Mouse (Mus musculus): ENCODE measurements around the gene Dab2ip. TPM values are rescaled to one million over a fixed set of nuclear protein-coding genes. Genes with fewer than 3 reads are reported as not detected.
A peak's percentile ranks its signal among the peaks of the same experiment; 100 is the strongest.

Dab2ip gene
- polyA plus RNA-seq, 1 experiment from 2014 or later = 61.2 TPM

DNA sequence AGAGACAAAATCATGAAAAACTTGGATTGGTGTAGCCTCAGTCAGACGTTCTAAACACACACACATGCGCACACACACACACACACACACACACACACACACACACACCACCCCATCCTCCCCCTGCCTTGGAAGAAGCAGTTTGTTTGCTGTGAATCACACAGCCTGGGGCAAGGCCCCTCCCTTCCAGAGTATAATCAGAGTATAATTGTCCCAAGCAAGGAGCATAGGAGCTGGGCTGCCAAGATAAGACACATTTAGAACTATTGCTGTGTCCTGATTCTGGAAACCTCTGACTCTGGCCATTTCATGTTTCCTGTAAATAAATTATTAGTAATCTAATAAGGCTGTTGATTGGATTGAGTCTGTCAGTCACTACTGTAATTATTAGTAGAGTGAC lies 29.0 kb upstream of the Dab2ip start:
- no peak for ATAC-seq (ENCODE audit: insufficient read depth, low FRiP score, low TSS enrichment)
- Histone ChIP-seq H3K9me3 (ENCODE audit: control insufficient read depth, low read length) (no peaks in the 10 kb centered on the region), H3K27ac (ENCODE audit: low read depth, low read length) (no peak overlapping the region), H3K4me1 (ENCODE audit: control insufficient read depth, insufficient read depth, low read length) (no peaks in the 10 kb centered on the region), H3K4me2 (ENCODE audit: low read depth) (no peak overlapping the region), H3K9ac (ENCODE audit: low read length) (no peak overlapping the region), H3K4me3 (ENCODE audit: low read depth, low read length) (no peak overlapping the region), H3K27me3 (ENCODE audit: control insufficient read depth, insufficient read depth, low read length) (no peaks in the 10 kb centered on the region), H3K36me3 (ENCODE audit: control insufficient read depth, insufficient read depth, low read length) (no peaks in the 10 kb centered on the region)
- whole genome bisulfite sequencing = 91% methylated on average over 2 of the region's 2 CpGs
- DNase-seq (ENCODE audit: low spot score) = no peak

DNA sequence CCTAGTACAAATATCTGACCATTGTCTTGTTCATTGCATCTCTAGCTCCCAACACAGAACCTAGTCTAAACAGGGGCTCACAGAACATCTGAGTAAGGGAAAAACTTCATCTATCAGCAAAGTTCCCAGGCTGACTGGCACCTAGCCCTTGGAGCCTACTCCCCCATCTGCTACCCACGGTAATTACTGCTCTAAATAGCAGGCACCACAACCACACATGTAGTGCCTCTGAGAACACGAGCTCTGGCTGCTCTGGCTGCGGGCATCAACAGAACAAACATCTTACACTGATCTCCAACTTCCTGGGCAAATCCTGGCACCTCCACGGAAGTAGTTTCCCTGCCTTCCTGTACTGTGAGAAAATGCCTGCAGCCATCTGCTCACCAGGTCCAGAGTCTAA lies 28.2 kb upstream of the Dab2ip start:
- Histone ChIP-seq H3K9ac (ENCODE audit: low read length) (no peak overlapping the region), H3K27me3 (ENCODE audit: control insufficient read depth, insufficient read depth, low read length) (no peaks in the 10 kb centered on the region), H3K9me3 (ENCODE audit: control insufficient read depth, low read length) (no peaks in the 10 kb centered on the region), H3K4me2 (ENCODE audit: low read depth) (no peak overlapping the region), H3K4me3 (ENCODE audit: low read depth, low read length) (no peak overlapping the region), H3K36me3 (ENCODE audit: control insufficient read depth, insufficient read depth, low read length) (no peaks in the 10 kb centered on the region), H3K4me1 (ENCODE audit: control insufficient read depth, insufficient read depth, low read length) (no peaks in the 10 kb centered on the region), H3K27ac (ENCODE audit: low read depth, low read length) (no peak overlapping the region)
- no peak for DNase-seq (ENCODE audit: low spot score)
- ATAC-seq (ENCODE audit: insufficient read depth, low FRiP score, low TSS enrichment) = no peak
- 83% methylated on average over 4 of the region's 4 CpGs for WGBS

DNA sequence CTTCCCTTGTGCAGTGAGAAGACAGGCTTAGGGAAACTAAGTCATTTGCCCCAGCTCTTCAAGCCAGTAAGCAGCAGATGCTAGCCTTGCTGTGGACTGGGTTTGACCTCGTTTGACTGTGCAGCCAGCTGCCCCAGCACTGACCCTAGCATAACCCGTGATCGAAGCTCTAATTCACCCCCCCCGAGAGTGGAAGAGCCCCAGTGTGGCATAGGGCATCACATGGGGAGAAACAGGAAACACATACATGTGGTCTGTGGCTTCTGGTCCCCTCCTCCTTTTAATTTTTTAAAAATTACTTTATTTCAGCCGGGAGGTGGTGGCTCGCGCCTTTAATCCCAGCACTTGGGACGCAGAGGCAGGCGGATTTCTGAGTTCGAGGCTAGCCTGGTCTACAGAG lies 27.3 kb upstream of the Dab2ip start:
- no peak overlapping the region for H3K4me2 ChIP-seq (ENCODE audit: low read depth)
- H3K36me3 ChIP-seq (ENCODE audit: control insufficient read depth, insufficient read depth, low read length) = no peaks in the 10 kb centered on the region
- DNase-seq (ENCODE audit: low spot score) = no peak
- no peaks in the 10 kb centered on the region for H3K27me3 ChIP-seq (ENCODE audit: control insufficient read depth, insufficient read depth, low read length)
- H3K4me3 ChIP-seq (ENCODE audit: low read depth, low read length) = no peak overlapping the region
- no peak overlapping the region for H3K27ac ChIP-seq (ENCODE audit: low read depth, low read length)
- no peaks in the 10 kb centered on the region for H3K9me3 ChIP-seq (ENCODE audit: control insufficient read depth, low read length)
- H3K9ac ChIP-seq (ENCODE audit: low read length) = no peak overlapping the region
- 82% methylated on average over 10 of the region's 10 CpGs for WGBS
- ATAC-seq (ENCODE audit: insufficient read depth, low FRiP score, low TSS enrichment) = no peak
- H3K4me1 ChIP-seq (ENCODE audit: control insufficient read depth, insufficient read depth, low read length) = no peaks in the 10 kb centered on the region

DNA sequence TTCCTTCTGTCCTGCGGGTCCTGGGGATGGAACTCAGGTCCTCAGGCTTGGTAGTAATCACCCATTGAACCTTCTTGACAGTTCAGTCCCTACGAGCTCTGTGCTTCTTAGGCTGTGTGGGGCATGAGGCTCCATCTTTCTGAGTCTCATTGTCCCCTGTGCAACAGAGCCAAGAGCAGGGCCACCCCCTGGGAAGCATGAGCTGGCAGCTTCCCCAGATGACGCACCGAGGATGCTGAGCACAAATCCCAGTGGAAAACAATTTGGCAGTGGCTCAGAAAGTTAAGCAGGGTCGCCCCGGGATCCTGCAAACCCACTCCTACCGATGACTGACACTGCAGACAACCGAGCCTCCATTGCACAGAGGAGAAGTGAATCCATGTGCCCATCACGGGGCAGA lies 24.4 kb upstream of the Dab2ip start:
- H3K9me3 ChIP-seq (ENCODE audit: control insufficient read depth, low read length) = no peaks in the 10 kb centered on the region
- H3K4me1 ChIP-seq (ENCODE audit: control insufficient read depth, insufficient read depth, low read length) = no peaks in the 10 kb centered on the region
- H3K4me3 ChIP-seq (ENCODE audit: low read depth, low read length) = no peak overlapping the region
- no peak overlapping the region for H3K9ac ChIP-seq (ENCODE audit: low read length)
- DNase-seq (ENCODE audit: low spot score) (no peak), ATAC-seq (ENCODE audit: insufficient read depth, low FRiP score, low TSS enrichment) (no peak)
- WGBS = 78% methylated on average over 9 of the region's 9 CpGs
- H3K27ac ChIP-seq (ENCODE audit: low read depth, low read length) = no peak overlapping the region
- H3K4me2 ChIP-seq (ENCODE audit: low read depth) = no peak overlapping the region
- H3K36me3 ChIP-seq (ENCODE audit: control insufficient read depth, insufficient read depth, low read length) = no peaks in the 10 kb centered on the region
- no peaks in the 10 kb centered on the region for H3K27me3 ChIP-seq (ENCODE audit: control insufficient read depth, insufficient read depth, low read length)

DNA sequence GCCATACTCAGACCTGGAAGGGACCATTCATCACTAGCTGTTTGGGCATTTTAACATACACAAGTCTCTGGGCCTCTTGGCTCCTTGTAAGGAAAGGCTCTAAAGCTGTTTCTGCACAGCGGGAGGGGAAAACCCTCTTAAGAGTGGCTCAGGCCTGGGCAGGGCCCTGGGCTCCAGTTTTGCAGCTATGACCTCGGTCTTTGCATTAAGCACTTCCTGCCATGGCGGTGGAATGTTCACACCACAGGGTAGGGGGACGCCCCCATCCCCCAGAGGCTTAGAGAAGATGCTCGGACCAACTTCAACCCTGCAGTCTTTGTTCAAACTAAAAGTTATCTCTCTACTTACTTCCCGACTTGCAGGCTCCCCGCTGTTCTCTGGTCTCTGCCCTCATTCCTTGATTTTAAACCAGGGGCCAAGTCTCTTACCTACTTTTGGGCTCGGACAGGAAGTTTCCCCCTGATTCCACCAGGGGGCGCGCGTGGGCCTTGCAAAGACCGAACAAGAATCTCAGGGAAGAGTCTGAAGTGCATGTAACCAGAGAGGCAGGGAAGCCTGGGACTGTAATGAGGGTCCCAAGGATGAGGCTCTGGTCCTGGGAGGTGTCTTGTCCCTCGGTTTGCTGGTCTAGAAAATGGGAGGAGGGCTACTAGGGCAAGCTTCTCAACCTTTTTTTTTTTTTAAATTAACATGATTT lies 18.6 kb upstream of the Dab2ip start:
- ATAC-seq (ENCODE audit: insufficient read depth, low FRiP score, low TSS enrichment) (no peak), DNase-seq (ENCODE audit: low spot score) (peak; percentile 89)
- Histone ChIP-seq H3K4me1 (ENCODE audit: control insufficient read depth, insufficient read depth, low read length) (no peaks in the 10 kb centered on the region), H3K27me3 (ENCODE audit: control insufficient read depth, insufficient read depth, low read length) (no peaks in the 10 kb centered on the region), H3K9me3 (ENCODE audit: control insufficient read depth, low read length) (no peaks in the 10 kb centered on the region), H3K27ac (ENCODE audit: low read depth, low read length) (no peak overlapping the region), H3K36me3 (ENCODE audit: control insufficient read depth, insufficient read depth, low read length) (no peaks in the 10 kb centered on the region), H3K9ac (ENCODE audit: low read length) (no peak overlapping the region), H3K4me2 (ENCODE audit: low read depth) (no peak overlapping the region), H3K4me3 (ENCODE audit: low read depth, low read length) (no peak overlapping the region)
- WGBS = 7% methylated on average over 13 of the region's 13 CpGs

DNA sequence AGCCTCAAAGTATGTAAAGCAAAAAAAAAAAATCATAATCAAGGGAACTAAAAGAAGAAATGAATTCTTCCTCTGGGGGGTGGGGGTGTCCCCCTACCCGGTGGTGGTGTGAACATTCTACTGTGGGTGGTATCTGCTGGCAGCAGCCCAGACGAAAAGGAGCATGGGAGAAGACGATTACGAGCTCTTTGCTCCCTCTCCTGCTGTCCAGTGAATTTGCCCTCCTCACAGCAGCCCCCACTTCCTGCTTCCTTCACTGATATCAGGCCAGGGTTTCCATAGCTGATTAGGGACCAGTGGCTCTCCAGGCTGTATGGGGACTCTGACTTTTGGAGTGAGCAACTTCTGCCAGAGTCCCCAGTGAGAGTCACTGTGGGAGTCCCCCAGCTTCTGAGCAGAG lies 17.3 kb upstream of the Dab2ip start:
- 53% methylated on average over 4 of the region's 4 CpGs for WGBS
- Histone ChIP-seq H3K9ac (ENCODE audit: low read length) (no peak overlapping the region), H3K27ac (ENCODE audit: low read depth, low read length) (no peak overlapping the region), H3K4me1 (ENCODE audit: control insufficient read depth, insufficient read depth, low read length) (peaks cover 6% of the 10 kb centered on the region), H3K36me3 (ENCODE audit: control insufficient read depth, insufficient read depth, low read length) (no peaks in the 10 kb centered on the region), H3K27me3 (ENCODE audit: control insufficient read depth, insufficient read depth, low read length) (no peaks in the 10 kb centered on the region), H3K4me2 (ENCODE audit: low read depth) (no peak overlapping the region), H3K9me3 (ENCODE audit: control insufficient read depth, low read length) (no peaks in the 10 kb centered on the region), H3K4me3 (ENCODE audit: low read depth, low read length) (no peak overlapping the region)
- ATAC-seq (ENCODE audit: insufficient read depth, low FRiP score, low TSS enrichment) (no peak), DNase-seq (ENCODE audit: low spot score) (no peak)

DNA sequence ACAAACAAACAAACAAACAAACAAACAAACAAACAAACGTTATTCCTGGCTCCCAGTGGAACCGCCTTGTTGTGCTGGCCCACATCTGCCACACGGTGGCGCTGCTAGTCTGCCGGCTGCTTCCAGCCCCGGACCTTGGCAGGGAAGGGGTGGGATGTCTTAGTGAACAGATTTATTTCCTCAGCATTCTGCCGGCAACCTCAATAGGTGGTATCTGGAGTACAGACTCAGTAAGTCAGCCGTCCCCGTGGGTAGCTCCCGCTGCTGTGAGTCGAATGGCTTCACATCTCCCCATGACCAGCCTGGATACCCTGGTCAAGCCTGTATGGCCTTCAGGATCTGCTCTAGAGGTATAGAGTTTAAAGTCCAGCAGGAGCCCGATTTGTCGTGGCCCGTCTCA lies 13.3 kb upstream of the Dab2ip start:
- no peak overlapping the region for H3K4me3 ChIP-seq (ENCODE audit: low read depth, low read length)

DNA sequence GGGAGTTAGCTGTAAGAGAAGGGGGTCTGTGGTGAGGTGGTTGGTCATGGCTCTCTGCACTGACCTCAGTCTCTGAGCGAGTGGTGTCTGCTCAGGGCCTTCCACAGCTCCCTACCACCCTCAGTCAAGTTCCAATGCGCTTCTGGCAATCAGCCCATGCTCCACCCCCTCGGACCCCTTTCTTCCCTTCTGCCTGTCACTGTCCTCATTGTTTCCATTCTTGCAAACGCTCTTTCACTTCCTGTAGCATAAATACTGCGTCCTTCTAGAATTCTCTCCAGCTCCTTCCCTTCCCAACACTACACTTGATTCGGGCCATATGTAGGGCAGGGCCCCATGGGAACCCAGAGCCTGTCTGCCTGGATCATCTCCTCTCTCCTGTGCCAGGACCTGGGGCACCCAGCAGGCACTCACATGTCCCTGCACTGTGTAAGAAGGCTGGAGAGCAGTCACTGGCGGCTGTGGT lies 12.9 kb upstream of the Dab2ip start:
- Histone ChIP-seq H3K36me3 (ENCODE audit: control insufficient read depth, insufficient read depth, low read length) (no peaks in the 10 kb centered on the region), H3K27me3 (ENCODE audit: control insufficient read depth, insufficient read depth, low read length) (no peaks in the 10 kb centered on the region), H3K27ac (ENCODE audit: low read depth, low read length) (no peak overlapping the region), H3K9me3 (ENCODE audit: control insufficient read depth, low read length) (no peaks in the 10 kb centered on the region), H3K4me1 (ENCODE audit: control insufficient read depth, insufficient read depth, low read length) (peaks cover 6% of the 10 kb centered on the region), H3K9ac (ENCODE audit: low read length) (no peak overlapping the region), H3K4me2 (ENCODE audit: low read depth) (peak overlapping the region; percentile 30), H3K4me3 (ENCODE audit: low read depth, low read length) (no peak overlapping the region)
- WGBS = 39% methylated on average over 7 of the region's 7 CpGs
- DNase-seq (ENCODE audit: low spot score) (no peak), ATAC-seq (ENCODE audit: insufficient read depth, low FRiP score, low TSS enrichment) (peak; percentile 24)

More for the DNA sequence above, 13.3 kb upstream of the Dab2ip start:
- H3K4me2 ChIP-seq (ENCODE audit: low read depth) = peak overlapping the region; percentile 30
- 9% methylated on average over 14 of the region's 14 CpGs for WGBS
- peak; percentile 70 for ATAC-seq (ENCODE audit: insufficient read depth, low FRiP score, low TSS enrichment)
- H3K27ac ChIP-seq (ENCODE audit: low read depth, low read length) = no peak overlapping the region
- no peaks in the 10 kb centered on the region for H3K36me3 ChIP-seq (ENCODE audit: control insufficient read depth, insufficient read depth, low read length)
- no peak overlapping the region for H3K9ac ChIP-seq (ENCODE audit: low read length)
- H3K4me1 ChIP-seq (ENCODE audit: control insufficient read depth, insufficient read depth, low read length) = peaks cover 6% of the 10 kb centered on the region
- no peaks in the 10 kb centered on the region for H3K27me3 ChIP-seq (ENCODE audit: control insufficient read depth, insufficient read depth, low read length)
- H3K9me3 ChIP-seq (ENCODE audit: control insufficient read depth, low read length) = no peaks in the 10 kb centered on the region
- peak; percentile 80 for DNase-seq (ENCODE audit: low spot score)

DNA sequence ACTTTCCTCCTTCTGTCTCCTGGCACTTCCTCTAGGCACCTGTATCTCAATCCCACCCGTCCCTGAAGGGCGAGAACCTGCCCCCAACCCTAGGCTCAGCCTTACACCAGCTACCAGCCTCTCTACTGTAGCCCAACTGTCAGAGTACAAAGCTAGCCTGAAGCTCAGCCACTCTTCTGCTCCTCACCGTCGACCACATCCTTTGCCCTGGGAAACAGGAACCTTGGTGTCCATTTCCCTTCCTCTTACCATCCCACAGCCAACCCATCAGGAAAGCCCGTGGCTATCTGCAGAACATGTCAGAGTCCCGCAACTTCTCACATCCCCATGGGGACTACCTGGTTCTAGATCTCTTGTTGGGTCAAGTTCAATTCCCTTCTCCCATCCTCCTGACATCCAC lies 11.6 kb upstream of the Dab2ip start:
- no peak for ATAC-seq (ENCODE audit: insufficient read depth, low FRiP score, low TSS enrichment)
- H3K4me1 ChIP-seq (ENCODE audit: control insufficient read depth, insufficient read depth, low read length) = peaks cover 6% of the 10 kb centered on the region
- no peak for DNase-seq (ENCODE audit: low spot score)
- no peak overlapping the region for H3K9ac ChIP-seq (ENCODE audit: low read length)
- no peak overlapping the region for H3K4me3 ChIP-seq (ENCODE audit: low read depth, low read length)
- no peaks in the 10 kb centered on the region for H3K36me3 ChIP-seq (ENCODE audit: control insufficient read depth, insufficient read depth, low read length)
- H3K27ac ChIP-seq (ENCODE audit: low read depth, low read length) = no peak overlapping the region
- 85% methylated on average over 6 of the region's 6 CpGs for WGBS
- H3K9me3 ChIP-seq (ENCODE audit: control insufficient read depth, low read length) = no peaks in the 10 kb centered on the region
- no peak overlapping the region for H3K4me2 ChIP-seq (ENCODE audit: low read depth)
- H3K27me3 ChIP-seq (ENCODE audit: control insufficient read depth, insufficient read depth, low read length) = no peaks in the 10 kb centered on the region
